Mouse (Mus musculus): ENCODE measurements around the gene Olfr1446. TPM values are rescaled to one million over a fixed set of nuclear protein-coding genes. Genes with fewer than 3 reads are reported as not detected.

The Olfr1446 gene
- not detected in 2 replicates for polyA plus RNA-seq (2014; fragmentation: Nextera tagmentation; extraction: Ambion mirVana)

DNA sequence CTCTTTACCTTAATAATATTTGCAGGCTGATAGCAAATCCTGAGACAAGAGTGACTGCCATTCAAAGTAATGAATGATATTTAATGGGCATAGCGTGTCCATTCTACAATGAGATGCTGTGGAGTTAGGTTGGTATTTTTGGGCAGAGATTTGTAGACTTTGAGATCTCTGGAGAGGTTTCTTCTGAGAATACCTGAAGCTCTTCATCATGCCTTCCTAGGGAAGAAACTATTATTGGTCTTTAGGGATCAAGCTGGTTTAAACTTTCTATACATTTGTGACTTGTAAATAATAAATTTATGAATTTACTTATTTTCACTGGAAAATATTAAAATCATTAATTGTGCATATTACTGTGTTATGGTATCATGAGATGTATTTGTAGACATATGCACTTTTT lies at the start of gene Olfr1446:
Gene Olfr1446, minus strand, starts transcription at position 101 of the 400 bp plus-strand sequence.
- Histone ChIP-seq H3K27me3 (ENCODE audit: control insufficient read depth, insufficient read depth, low read length) (no peaks in the 10 kb centered on the region), H3K27ac (replicated peaks; ENCODE audit: low read depth, low read length) (no peak within 1 kb of the TSS), H3K4me1 (ENCODE audit: control insufficient read depth, insufficient read depth, low read length) (no peaks in the 10 kb centered on the region), H3K9me3 (ENCODE audit: control insufficient read depth, low read length) (no peaks in the 10 kb centered on the region), H3K4me2 (ENCODE audit: low read length) (no peak within 1 kb of the TSS), H3K9ac (replicated peaks; ENCODE audit: low read length) (no peak within 1 kb of the TSS), H3K36me3 (ENCODE audit: control insufficient read depth, insufficient read depth, low read length) (no peaks in the 10 kb centered on the region), H3K4me3 (replicated peaks; ENCODE audit: low read depth, low read length) (no peak within 1 kb of the TSS)
- no peak for DNase-seq
- 80% methylated on average over 1 of the region's 1 CpGs for WGBS
- no peak for ATAC-seq (ENCODE audit: low FRiP score, low TSS enrichment)

DNA sequence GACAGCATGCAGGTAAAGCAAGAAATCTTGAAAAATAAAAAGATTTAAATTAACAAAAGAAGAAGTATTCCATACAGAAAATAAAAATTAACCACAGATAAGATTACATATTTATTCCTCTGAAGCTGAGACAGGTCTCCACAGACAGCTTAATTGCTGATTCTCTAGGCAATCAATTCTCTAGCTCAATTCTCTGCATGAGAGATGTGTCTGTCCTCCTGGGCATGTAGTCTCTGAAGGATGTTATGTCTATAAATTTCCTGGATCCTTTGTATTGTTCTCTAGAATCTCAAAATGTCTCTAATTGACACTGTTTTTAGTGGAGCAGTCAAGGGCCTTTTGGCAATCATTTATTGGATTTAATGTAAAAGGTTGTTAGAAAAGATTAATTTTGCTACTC lies 37.2 kb upstream of the Olfr1446 start, which contains the start of gene Olfr1449:
Gene Olfr1449, plus strand, starts transcription at position 301 of the 400 bp plus-strand sequence.
- 0 out of 2 replicates have a peak, but pooled peaks cover 5% of the 10 kb centered on the region for H3K9me3 ChIP-seq (ENCODE audit: control insufficient read depth, low read length)
- H3K4me1 ChIP-seq (ENCODE audit: control insufficient read depth, insufficient read depth, low read length): no peaks in the 10 kb centered on the region
- no peak within 1 kb of the TSS for H3K4me2 ChIP-seq (ENCODE audit: low read length)
- no peak within 1 kb of the TSS for H3K27ac ChIP-seq (replicated peaks; ENCODE audit: low read depth, low read length)
- H3K27me3 ChIP-seq (ENCODE audit: control insufficient read depth, insufficient read depth, low read length): no peaks in the 10 kb centered on the region
- H3K9ac ChIP-seq (replicated peaks; ENCODE audit: low read length): no peak within 1 kb of the TSS
- no peak within 1 kb of the TSS for H3K4me3 ChIP-seq (replicated peaks; ENCODE audit: low read depth, low read length)
- no peaks in the 10 kb centered on the region for H3K36me3 ChIP-seq (ENCODE audit: control insufficient read depth, insufficient read depth, low read length)
- DNase-seq: no peak
- ATAC-seq (ENCODE audit: low FRiP score, low TSS enrichment): no peak

DNA sequence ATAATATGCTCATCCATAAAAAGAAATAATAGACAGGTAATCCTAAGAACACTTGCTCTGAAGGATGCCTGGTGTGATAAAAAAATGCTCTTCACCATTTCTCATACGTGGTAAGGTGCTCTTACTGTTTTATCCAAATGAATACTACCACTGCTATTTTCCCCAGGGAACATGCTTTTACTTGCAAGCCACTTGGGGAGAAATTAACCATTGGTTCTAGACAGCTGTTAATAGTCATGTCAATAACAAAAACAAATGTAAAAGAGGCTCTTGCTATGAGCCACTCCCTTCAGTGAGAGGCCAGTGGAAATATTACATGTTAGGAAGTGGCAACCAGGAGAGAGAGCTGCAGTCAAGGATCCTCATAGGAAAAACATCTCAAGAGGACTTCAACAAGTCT lies 31.0 kb upstream of the Olfr1446 start, which contains the start of gene Olfr1448:
Gene Olfr1448, minus strand, starts transcription at position 101 of the 400 bp plus-strand sequence.
- no peaks in the 10 kb centered on the region for H3K4me1 ChIP-seq (ENCODE audit: control insufficient read depth, insufficient read depth, low read length)
- no peak within 1 kb of the TSS for H3K9ac ChIP-seq (replicated peaks; ENCODE audit: low read length)
- no peaks in the 10 kb centered on the region for H3K27me3 ChIP-seq (ENCODE audit: control insufficient read depth, insufficient read depth, low read length)
- no peak within 1 kb of the TSS for H3K4me3 ChIP-seq (replicated peaks; ENCODE audit: low read depth, low read length)
- no peak within 1 kb of the TSS for H3K27ac ChIP-seq (replicated peaks; ENCODE audit: low read depth, low read length)
- H3K36me3 ChIP-seq (ENCODE audit: control insufficient read depth, insufficient read depth, low read length): no peaks in the 10 kb centered on the region
- H3K4me2 ChIP-seq (ENCODE audit: low read length): no peak within 1 kb of the TSS
- DNase-seq (no peak), ATAC-seq (ENCODE audit: low FRiP score, low TSS enrichment) (no peak)
- 78% methylated on average over 1 of the region's 1 CpGs for WGBS
- H3K9me3 ChIP-seq (ENCODE audit: control insufficient read depth, low read length): no peaks in the 10 kb centered on the region; the same call in 1 of the 2 replicates

DNA sequence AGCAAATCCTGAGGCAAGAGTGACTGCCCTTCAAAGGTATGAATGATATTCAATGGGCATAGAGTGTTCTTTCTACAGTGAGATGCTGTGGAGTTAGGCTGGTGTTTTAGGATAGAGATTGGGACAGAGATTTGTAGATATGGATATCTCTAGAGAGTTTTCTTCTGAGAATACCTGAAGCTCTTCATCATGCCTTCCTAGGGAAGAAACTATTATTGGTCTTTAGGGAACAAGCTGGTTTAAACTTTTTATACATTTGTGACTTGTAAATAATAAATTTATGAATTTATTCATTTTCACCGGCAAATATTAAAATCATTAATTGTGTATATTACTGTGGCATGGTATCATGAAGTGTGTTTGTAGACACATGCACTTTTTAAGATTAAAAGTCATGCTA lies 10.3 kb upstream of the Olfr1446 start, which contains the start of gene Olfr1447:
Gene Olfr1447, minus strand, starts transcription at position 101 of the 400 bp plus-strand sequence.
- DNase-seq: no peak
- Histone ChIP-seq H3K9ac (replicated peaks; ENCODE audit: low read length) (no peak within 1 kb of the TSS), H3K36me3 (ENCODE audit: control insufficient read depth, insufficient read depth, low read length) (no peaks in the 10 kb centered on the region), H3K27me3 (ENCODE audit: control insufficient read depth, insufficient read depth, low read length) (no peaks in the 10 kb centered on the region), H3K4me3 (replicated peaks; ENCODE audit: low read depth, low read length) (no peak within 1 kb of the TSS), H3K4me2 (ENCODE audit: low read length) (no peak within 1 kb of the TSS), H3K4me1 (ENCODE audit: control insufficient read depth, insufficient read depth, low read length) (no peaks in the 10 kb centered on the region), H3K9me3 (ENCODE audit: control insufficient read depth, low read length) (no peaks in the 10 kb centered on the region; the same call in 1 of the 2 replicates), H3K27ac (replicated peaks; ENCODE audit: low read depth, low read length) (no peak within 1 kb of the TSS)
- 93% methylated on average over 1 of the region's 1 CpGs for WGBS
- no peak for ATAC-seq (ENCODE audit: low FRiP score, low TSS enrichment)

DNA sequence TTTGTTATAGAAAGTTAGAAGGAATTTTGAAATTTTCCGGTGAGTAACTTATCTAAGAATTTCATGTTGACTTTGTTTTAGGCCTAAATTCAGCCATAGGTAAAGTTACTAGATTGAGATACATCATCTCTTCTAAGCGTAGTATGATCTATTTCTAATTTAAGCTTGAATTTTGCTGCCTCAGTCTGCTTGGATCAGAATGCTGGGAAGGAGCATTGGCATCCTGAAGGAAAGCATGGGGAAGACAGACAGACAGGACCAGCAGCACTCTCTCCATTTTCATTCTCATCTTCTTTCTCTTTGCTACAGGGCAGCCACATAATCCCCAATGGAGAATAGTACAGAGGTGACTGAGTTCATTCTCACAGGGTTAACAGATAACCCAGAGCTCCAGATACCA lies 9.8 kb downstream of the Olfr1446 start, which contains the start of gene Olfr1445:
Gene Olfr1445, plus strand, starts transcription at position 301 of the 400 bp plus-strand sequence.
- H3K4me2 ChIP-seq (ENCODE audit: low read length): no peak within 1 kb of the TSS
- H3K36me3 ChIP-seq (ENCODE audit: control insufficient read depth, insufficient read depth, low read length): no peaks in the 10 kb centered on the region
- no peak within 1 kb of the TSS for H3K27ac ChIP-seq (replicated peaks; ENCODE audit: low read depth, low read length)
- DNase-seq (no peak), ATAC-seq (ENCODE audit: low FRiP score, low TSS enrichment) (no peak)
- H3K9ac ChIP-seq (replicated peaks; ENCODE audit: low read length): no peak within 1 kb of the TSS
- WGBS: 84% methylated on average over 2 of the region's 2 CpGs
- no peaks in the 10 kb centered on the region for H3K27me3 ChIP-seq (ENCODE audit: control insufficient read depth, insufficient read depth, low read length)
- H3K9me3 ChIP-seq (ENCODE audit: control insufficient read depth, low read length): no peaks in the 10 kb centered on the region
- H3K4me1 ChIP-seq (ENCODE audit: control insufficient read depth, insufficient read depth, low read length): no peaks in the 10 kb centered on the region
- no peak within 1 kb of the TSS for H3K4me3 ChIP-seq (replicated peaks; ENCODE audit: low read depth, low read length)

DNA sequence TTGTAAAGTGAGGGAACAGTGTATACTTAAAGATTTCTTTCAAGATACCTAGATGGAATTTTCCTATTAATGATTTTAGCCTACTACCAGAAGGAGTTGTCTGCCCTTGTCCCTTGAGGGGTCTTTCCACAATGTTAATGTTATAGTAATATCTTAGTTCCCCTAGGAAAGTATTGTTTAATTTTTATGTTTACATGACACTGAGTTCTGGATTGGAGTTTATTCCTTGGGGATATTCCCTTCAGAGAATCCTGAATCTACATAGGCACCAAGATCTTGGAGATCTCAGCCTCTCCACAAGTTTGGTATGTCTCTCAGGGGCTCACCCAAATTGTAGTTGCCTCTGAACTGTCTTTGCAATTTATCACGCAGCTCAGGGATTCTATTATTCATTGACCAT lies 36.3 kb downstream of the Olfr1446 start, which contains the start of gene Olfr1444:
Gene Olfr1444, plus strand, starts transcription at position 301 of the 400 bp plus-strand sequence.
- H3K36me3 ChIP-seq (ENCODE audit: control insufficient read depth, insufficient read depth, low read length): no peaks in the 10 kb centered on the region
- no peak within 1 kb of the TSS for H3K27ac ChIP-seq (replicated peaks; ENCODE audit: low read depth, low read length)
- no peaks in the 10 kb centered on the region for H3K27me3 ChIP-seq (ENCODE audit: control insufficient read depth, insufficient read depth, low read length)
- H3K9ac ChIP-seq (replicated peaks; ENCODE audit: low read length): no peak within 1 kb of the TSS
- H3K4me1 ChIP-seq (ENCODE audit: control insufficient read depth, insufficient read depth, low read length): no peaks in the 10 kb centered on the region
- H3K4me3 ChIP-seq (replicated peaks; ENCODE audit: low read depth, low read length): no peak within 1 kb of the TSS
- DNase-seq: no peak
- H3K9me3 ChIP-seq (ENCODE audit: control insufficient read depth, low read length): no peaks in the 10 kb centered on the region
- WGBS: 45% methylated on average over 1 of the region's 1 CpGs
- no peak for ATAC-seq (ENCODE audit: low FRiP score, low TSS enrichment)
- no peak within 1 kb of the TSS for H3K4me2 ChIP-seq (ENCODE audit: low read length)

DNA sequence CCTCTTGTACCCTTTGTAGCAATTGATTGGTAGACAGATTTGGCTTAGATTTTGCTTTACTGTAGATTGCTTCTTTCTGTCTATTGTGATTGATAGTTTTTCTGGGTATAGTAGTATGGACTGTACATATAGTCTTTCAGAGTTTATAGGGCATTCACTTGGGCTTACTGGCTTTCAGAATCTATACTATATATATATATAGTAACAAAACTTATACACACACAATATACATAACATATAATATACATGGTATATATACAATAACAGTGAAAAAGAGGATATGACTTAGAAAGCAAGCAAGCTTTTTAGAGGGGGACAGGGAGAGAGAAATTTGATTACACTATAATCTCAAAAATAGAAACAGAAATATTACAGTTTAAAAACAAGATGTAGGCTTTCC lies 46.9 kb downstream of the Olfr1446 start, which contains the start of gene Gm5244:
Gene Gm5244, plus strand, starts transcription at position 301 of the 400 bp plus-strand sequence.
- Histone ChIP-seq H3K36me3 (ENCODE audit: control insufficient read depth, insufficient read depth, low read length) (no peaks in the 10 kb centered on the region), H3K9me3 (ENCODE audit: control insufficient read depth, low read length) (no peaks in the 10 kb centered on the region), H3K4me2 (ENCODE audit: low read length) (no peak within 1 kb of the TSS), H3K9ac (replicated peaks; ENCODE audit: low read length) (no peak within 1 kb of the TSS), H3K4me3 (replicated peaks; ENCODE audit: low read depth, low read length) (no peak within 1 kb of the TSS), H3K27me3 (ENCODE audit: control insufficient read depth, insufficient read depth, low read length) (no peaks in the 10 kb centered on the region), H3K27ac (replicated peaks; ENCODE audit: low read depth, low read length) (no peak within 1 kb of the TSS), H3K4me1 (ENCODE audit: control insufficient read depth, insufficient read depth, low read length) (no peaks in the 10 kb centered on the region)
- no peak for ATAC-seq (ENCODE audit: low FRiP score, low TSS enrichment)
- DNase-seq: no peak

DNA sequence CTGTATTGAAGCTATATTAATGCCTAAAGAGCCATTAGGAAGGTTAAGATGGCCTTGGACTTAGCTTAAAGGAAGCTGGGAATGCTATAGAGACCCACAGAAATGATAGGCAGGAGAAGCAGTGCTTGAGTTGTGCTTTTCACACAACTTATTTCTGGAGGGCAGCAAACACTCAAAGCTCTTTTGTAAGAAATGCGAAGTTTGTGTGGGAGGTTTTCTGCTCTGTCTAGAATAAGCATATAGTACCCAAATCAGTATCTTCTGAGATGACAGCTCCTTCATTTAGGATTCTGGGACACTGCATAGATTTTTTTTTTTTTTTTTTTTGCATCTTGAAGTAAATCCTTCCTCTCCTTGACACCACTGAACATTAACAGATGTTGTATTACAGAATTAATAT lies 54.8 kb downstream of the Olfr1446 start:
- DNase-seq: no peak
- Histone ChIP-seq H3K27me3 (ENCODE audit: control insufficient read depth, insufficient read depth, low read length) (no peaks in the 10 kb centered on the region), H3K4me3 (replicated peaks; ENCODE audit: low read depth, low read length) (no peak overlapping the region), H3K4me2 (ENCODE audit: low read length) (no peak overlapping the region), H3K27ac (replicated peaks; ENCODE audit: low read depth, low read length) (no peak overlapping the region), H3K9me3 (ENCODE audit: control insufficient read depth, low read length) (no peaks in the 10 kb centered on the region), H3K4me1 (ENCODE audit: control insufficient read depth, insufficient read depth, low read length) (no peaks in the 10 kb centered on the region), H3K36me3 (ENCODE audit: control insufficient read depth, insufficient read depth, low read length) (no peaks in the 10 kb centered on the region), H3K9ac (replicated peaks; ENCODE audit: low read length) (no peak overlapping the region)
- 81% methylated on average over 1 of the region's 1 CpGs for WGBS
- ATAC-seq (ENCODE audit: low FRiP score, low TSS enrichment): no peak
